Mouse (Mus musculus): ENCODE results near the gene Fxr2.

DNA sequence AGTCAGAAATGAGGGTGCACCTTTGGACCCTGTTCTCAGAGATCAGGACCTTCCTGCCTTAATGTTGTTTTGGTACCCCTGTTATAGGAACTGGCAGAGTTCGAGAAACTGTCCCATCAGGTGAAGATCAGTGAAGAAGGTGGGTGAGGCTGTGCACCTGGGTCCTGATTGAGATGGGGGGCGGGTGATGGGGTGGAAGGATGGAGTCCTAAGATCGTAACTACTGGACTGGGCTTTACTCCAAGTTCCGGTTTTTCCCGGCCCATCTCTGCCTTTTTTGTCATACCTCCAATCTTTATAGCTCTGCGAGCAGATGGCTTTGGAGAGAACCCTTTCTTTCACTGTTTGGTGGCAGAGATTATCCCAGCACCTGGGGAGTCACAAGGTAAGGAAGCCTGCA is 10.4 kb upstream of the Fxr2 start:
- TF ChIP-seq TAL1 (IDR thresholded peaks at IDR 0.05; ENCODE audit: low read length) (no peak), GATA1 (IDR thresholded peaks at IDR 0.05; ENCODE audit: low read length) (no peak)
